Mouse (Mus musculus) heart, postnatal 0 days (tissue): ENCODE measurements around the gene Lrrc72. TPM values are rescaled to one million over a fixed set of nuclear protein-coding genes. Genes with fewer than 3 reads are reported as not detected.
"Not testable (repeated sequence)": the region's sequence is repeated elsewhere in the genome, so short reads cannot be mapped to it uniquely, and the experiment has no call there.

ENCODE experiments used
- ATAC-seq: fragments of 200-750 bp; cut with Nextera tagmentation; 2 replicates; pipeline ENCODE4 v1.8.0; 2017; ENCODE audit warnings: low read depth, moderate number of reproducible peaks, moderate library complexity; ENCODE audit not compliant: insufficient read depth
- DNase-seq: peaks from one replicate; pipeline ENCODE4 v3.0.0-alpha.2; 2016; ENCODE audit warnings: low spot score
- H3K27ac ChIP-seq: fragments of 300-500 bp; sonication (generic); 2 replicates; pipeline ENCODE4 v1.5.1; 2014; ENCODE audit warnings: low read depth, mild to moderate bottlenecking
- H3K27me3 ChIP-seq: fragments of 300-500 bp; sonication (generic); 2 replicates; pipeline ENCODE4 v1.6.1; 2014; ENCODE audit warnings: low read length, mixed read lengths; ENCODE audit not compliant: control insufficient read depth, insufficient read depth
- H3K36me3 ChIP-seq: fragments of 300-500 bp; sonication (generic); replicated peaks from 2 replicates; pipeline ENCODE4 v1.6.1; 2014; ENCODE audit warnings: low read length, mixed read lengths; ENCODE audit not compliant: control insufficient read depth, insufficient read depth
- H3K4me1 ChIP-seq: fragments of 300-500 bp; sonication (generic); 2 replicates; pipeline ENCODE4 v1.6.1; 2014; ENCODE audit warnings: antibody characterized with exemption; ENCODE audit not compliant: control insufficient read depth, insufficient read depth
- H3K4me2 ChIP-seq: fragments of 300-500 bp; sonication (generic); 2 replicates; pipeline ENCODE4 v1.6.1; 2014; ENCODE audit warnings: low read depth, mild to moderate bottlenecking, low read length, moderate library complexity
- H3K4me3 ChIP-seq: fragments of 300-500 bp; sonication (generic); 2 replicates; pipeline ENCODE4 v1.5.1; 2014; ENCODE audit warnings: low read depth, low read length
- H3K9ac ChIP-seq: fragments of 300-500 bp; sonication (generic); replicated peaks from 2 replicates; pipeline ENCODE4 v1.6.1; 2014; ENCODE audit warnings: low read depth, low read length, mixed read lengths
- H3K9me3 ChIP-seq: fragments of 300-500 bp; sonication (generic); replicated peaks from 2 replicates; pipeline ENCODE4 v1.6.1; 2016; ENCODE audit warnings: low read length; ENCODE audit not compliant: control insufficient read depth
- CTCF ChIP-seq: IDR thresholded peaks from 2 replicates; pipeline ENCODE4 v1.5.1; 2016; ENCODE audit warnings: antibody characterized with exemption, control low read depth, low read depth
- EP300 ChIP-seq: IDR thresholded peaks from 2 replicates; pipeline ENCODE4 v1.6.1; 2016; ENCODE audit warnings: antibody characterized with exemption, low read depth
- WGBS: fragments of 180-500 bp; shearing (Covaris S2); extraction: QIAGEN DNeasy Blood & Tissue Kit; methylation state at CpG from one replicate; pipeline ENCODE4 v1.1.7; 2014; 5-methylcytosine and 5-hydroxymethylcytosine counted together
- polyA plus RNA-seq: library from polyadenylated mRNA; unstranded; fragments of >200 nt; fragmentation: Nextera tagmentation; extraction: Ambion mirVana; gene quantifications from 2 replicates; pipeline ENCODE4 v1.2.1, GENCODE M21; 2015
- total RNA-seq: library from RNA; depleted of rRNA; stranded (reverse); fragments of >200 nt; gene quantifications from 2 replicates; pipeline ENCODE4 v1.2.3, GENCODE M21; 2014; ENCODE audit warnings: low replicate concordance

Gene Lrrc72
- total and polyA plus RNA-seq, 2 experiments from 2014 or later, result not detected

GRCm38 (mm10) chr12:36210096-36210495 lies 43.1 kb downstream of the Lrrc72 start:
- Histone ChIP-seq H3K4me2 (no peak overlapping the region), H3K27ac (no peak overlapping the region), H3K9me3 (no peaks in the 10 kb centered on the region), H3K27me3 (no peaks in the 10 kb centered on the region), H3K36me3 (no peaks in the 10 kb centered on the region), H3K9ac (no peak overlapping the region), H3K4me1 (no peaks in the 10 kb centered on the region), H3K4me3 (no peak overlapping the region)
- ATAC-seq, result no peak
- TF ChIP-seq EP300, result no peak
- no peak for TF ChIP-seq CTCF
- WGBS, result 73% methylated on average over 4 of the region's 4 CpGs
- no peak for DNase-seq

GRCm38 (mm10) chr12:36208456-36208855 lies 44.7 kb downstream of the Lrrc72 start:
- no peaks in the 10 kb centered on the region for H3K27me3 ChIP-seq
- TF ChIP-seq EP300, result no peak
- TF ChIP-seq CTCF, result no peak
- 76% methylated on average over 19 of the region's 19 CpGs for WGBS
- no peak overlapping the region for H3K4me3 ChIP-seq
- no peaks in the 10 kb centered on the region for H3K36me3 ChIP-seq
- H3K27ac ChIP-seq, result no peak overlapping the region
- no peak overlapping the region for H3K4me2 ChIP-seq
- H3K4me1 ChIP-seq, result no peaks in the 10 kb centered on the region
- no peak for DNase-seq
- no peaks in the 10 kb centered on the region for H3K9me3 ChIP-seq
- H3K9ac ChIP-seq, result no peak overlapping the region
- ATAC-seq, result no peak

GRCm38 (mm10) chr12:36207800-36208148 lies 45.4 kb downstream of the Lrrc72 start:
- Histone ChIP-seq H3K27ac (no peak overlapping the region), H3K4me2 (peak overlapping the region; percentile 36; the same call in 1 of the 2 replicates), H3K9me3 (no peaks in the 10 kb centered on the region), H3K27me3 (no peaks in the 10 kb centered on the region), H3K4me1 (no peaks in the 10 kb centered on the region), H3K36me3 (no peaks in the 10 kb centered on the region), H3K4me3 (no peak overlapping the region), H3K9ac (no peak overlapping the region)
- no peak for TF ChIP-seq CTCF
- TF ChIP-seq EP300, result no peak
- WGBS, result 74% methylated on average over 7 of the region's 7 CpGs
- no peak for ATAC-seq
- DNase-seq, result no peak

GRCm38 (mm10) chr12:36207072-36207799 lies 46.0 kb downstream of the Lrrc72 start:
- ATAC-seq, result peak; percentile 86

GRCm38 (mm10) chr12:36205579-36206119 lies 47.5 kb downstream of the Lrrc72 start:
- H3K27me3 ChIP-seq, DNase-seq, H3K9ac ChIP-seq, H3K4me1 ChIP-seq, H3K9me3 ChIP-seq, H3K4me2 ChIP-seq, H3K4me3 ChIP-seq, ATAC-seq, H3K36me3 ChIP-seq, H3K27ac ChIP-seq: not testable (repeated sequence)
- WGBS, result 57% methylated on average over 5 of the region's 5 CpGs

More at GRCm38 (mm10) chr12:36207072-36207799, 46.0 kb downstream of the Lrrc72 start:
- H3K4me1 ChIP-seq, result no peaks in the 10 kb centered on the region
- H3K9me3 ChIP-seq, result no peaks in the 10 kb centered on the region
- peak; percentile 82 for DNase-seq
- no peak overlapping the region for H3K9ac ChIP-seq
- H3K4me2 ChIP-seq, result peak overlapping the region; percentile 36; the same call in 1 of the 2 replicates
- no peak for TF ChIP-seq CTCF
- TF ChIP-seq EP300, result no peak
- no peaks in the 10 kb centered on the region for H3K27me3 ChIP-seq
- no peak overlapping the region for H3K4me3 ChIP-seq
- 40% methylated on average over 9 of the region's 9 CpGs for WGBS
- H3K36me3 ChIP-seq, result no peaks in the 10 kb centered on the region
- no peak overlapping the region for H3K27ac ChIP-seq

- ATAC-seq, result no peak
- no peak for DNase-seq
- Histone ChIP-seq H3K4me1 (no peaks in the 10 kb centered on the region), H3K9me3 (peaks cover 7% of the 10 kb centered on the region; the same call in 1 of the 2 replicates), H3K27me3 (no peaks in the 10 kb centered on the region), H3K36me3 (peaks cover 71% of the 10 kb centered on the region), H3K4me3 (no peak overlapping the region), H3K4me2 (no peak overlapping the region), H3K9ac (no peak overlapping the region), H3K27ac (no peak overlapping the region)
- no peak for TF ChIP-seq EP300
- TF ChIP-seq CTCF, result peak; percentile 12; the same call in 1 of the 2 replicates
- WGBS, result 85% methylated on average over 7 of the region's 7 CpGs
These were observed 58.2 kb downstream of the Lrrc72 start for GRCm38 (mm10) chr12:36194976-36195375.
